Mouse (Mus musculus) embryo, embryonic 11.5 days (tissue): ENCODE data around the gene Ppp2r5b.

Source experiments
- DNase-seq: peaks from one replicate; pipeline ENCODE4 v3.0.0-alpha.2; 2012; ENCODE audit warnings: low read depth, low spot score

Gene Ppp2r5b

DNA sequence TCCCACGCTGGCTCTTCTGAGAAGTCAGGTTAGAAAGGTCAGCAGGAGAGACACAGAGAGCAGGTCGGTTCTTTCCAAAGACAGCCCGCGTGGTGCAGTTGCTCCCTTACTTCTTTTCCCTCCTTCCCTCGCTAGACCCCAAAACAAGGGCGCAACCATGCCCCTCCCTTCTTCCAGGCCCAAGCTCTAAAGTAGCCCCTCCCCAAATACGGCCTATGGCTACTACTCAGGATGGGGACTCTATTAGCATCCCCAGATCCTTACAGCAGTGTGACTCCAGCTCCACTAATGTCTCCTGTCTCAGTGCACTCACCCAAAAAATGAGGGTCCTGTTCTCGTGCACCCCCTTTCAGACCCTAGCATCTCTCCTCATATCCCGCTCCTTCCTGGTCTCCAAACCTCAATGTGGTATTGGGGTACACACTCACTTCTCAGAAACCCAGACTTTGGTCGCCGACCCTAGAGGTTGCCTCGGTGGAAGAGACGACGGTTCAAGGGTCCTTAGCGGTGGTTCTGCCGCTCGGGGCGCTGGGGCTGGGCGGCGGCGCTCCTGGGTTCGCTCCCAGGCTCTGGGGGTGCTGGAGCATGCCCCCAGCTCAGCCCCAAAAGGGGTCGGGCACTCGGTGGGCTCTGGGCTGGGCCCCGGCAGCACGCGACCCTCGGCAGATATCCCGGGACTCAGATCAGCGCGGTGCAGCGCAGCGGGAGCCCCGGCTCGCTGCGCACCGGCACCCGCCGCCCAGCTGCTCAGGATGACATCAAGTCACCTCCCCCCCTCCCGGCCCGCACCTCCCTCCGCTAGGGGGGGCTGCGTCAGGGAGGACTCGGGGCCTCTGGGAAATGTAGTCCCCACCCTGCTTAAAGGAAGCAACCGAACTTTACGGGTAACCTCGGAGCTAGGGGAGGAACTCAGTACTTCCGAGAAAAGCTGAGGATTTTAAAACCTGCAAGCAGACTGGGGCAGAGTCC lies at the start of gene Ppp2r5b:
Gene Ppp2r5b, minus strand, starts transcription at position 789 of the 969 bp plus-strand sequence.
- DNase-seq: peak; percentile 83

DNA sequence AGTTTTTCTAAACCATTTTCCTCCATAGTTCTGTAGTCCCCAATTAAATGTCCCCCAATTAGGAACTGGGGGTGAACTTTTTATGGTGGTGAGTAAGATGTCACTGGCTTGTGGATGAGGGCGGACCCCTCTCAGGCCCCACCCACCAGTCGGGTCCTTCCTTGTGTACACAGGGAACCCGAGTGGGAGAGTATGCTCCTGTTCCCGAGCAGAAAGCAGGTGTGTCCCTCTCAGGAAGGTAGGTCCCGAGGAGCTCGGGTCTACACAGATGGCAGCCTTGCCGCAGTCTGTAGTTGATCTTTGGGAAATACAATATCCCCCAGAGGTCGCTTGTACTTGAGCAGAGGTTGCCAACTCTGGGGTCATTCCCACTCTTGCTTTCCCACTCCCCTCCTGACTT lies 49.6 kb upstream of the Ppp2r5b start:
- no peak for DNase-seq

DNA sequence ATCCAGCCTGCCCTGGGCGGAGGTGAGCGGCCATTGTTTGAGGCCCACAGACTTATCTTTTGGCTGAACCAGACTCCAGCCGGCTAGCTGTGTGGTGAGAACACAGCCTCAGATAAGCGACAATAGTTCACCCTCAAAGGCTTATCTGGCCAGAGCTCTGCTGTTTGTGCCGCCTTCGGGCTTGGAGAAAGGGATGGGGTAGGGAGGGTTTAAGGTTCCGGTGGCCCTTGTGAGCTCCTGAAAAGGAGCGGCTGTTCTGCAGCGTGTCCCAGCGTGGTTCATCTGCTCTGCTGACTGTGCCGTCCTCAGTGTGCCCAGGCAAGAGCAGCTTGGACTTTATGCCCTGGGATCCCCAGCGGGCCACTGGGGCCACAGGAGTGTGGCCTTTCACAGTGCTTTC lies 48.8 kb upstream of the Ppp2r5b start:
- DNase-seq: no peak

DNA sequence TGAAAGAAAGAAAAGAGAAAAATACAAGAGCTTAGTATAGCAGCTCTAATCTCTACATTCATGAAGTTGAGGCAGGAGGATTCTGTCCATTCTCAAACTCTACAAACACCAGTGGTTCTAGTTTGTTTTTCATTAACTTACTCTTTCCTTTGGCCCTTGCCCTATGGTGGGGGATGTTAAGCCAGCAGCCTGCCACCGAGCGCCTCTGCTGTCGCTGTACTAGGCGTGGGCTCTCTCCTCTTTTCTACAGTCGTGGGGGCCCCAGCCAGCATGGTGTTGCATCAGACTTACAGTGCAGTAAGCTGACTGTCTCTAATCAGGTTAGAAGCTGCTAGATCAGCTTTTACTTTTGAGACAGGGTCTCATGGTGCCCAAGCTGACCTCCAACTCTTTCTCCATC lies 47.3 kb upstream of the Ppp2r5b start:
- no peak for DNase-seq

DNA sequence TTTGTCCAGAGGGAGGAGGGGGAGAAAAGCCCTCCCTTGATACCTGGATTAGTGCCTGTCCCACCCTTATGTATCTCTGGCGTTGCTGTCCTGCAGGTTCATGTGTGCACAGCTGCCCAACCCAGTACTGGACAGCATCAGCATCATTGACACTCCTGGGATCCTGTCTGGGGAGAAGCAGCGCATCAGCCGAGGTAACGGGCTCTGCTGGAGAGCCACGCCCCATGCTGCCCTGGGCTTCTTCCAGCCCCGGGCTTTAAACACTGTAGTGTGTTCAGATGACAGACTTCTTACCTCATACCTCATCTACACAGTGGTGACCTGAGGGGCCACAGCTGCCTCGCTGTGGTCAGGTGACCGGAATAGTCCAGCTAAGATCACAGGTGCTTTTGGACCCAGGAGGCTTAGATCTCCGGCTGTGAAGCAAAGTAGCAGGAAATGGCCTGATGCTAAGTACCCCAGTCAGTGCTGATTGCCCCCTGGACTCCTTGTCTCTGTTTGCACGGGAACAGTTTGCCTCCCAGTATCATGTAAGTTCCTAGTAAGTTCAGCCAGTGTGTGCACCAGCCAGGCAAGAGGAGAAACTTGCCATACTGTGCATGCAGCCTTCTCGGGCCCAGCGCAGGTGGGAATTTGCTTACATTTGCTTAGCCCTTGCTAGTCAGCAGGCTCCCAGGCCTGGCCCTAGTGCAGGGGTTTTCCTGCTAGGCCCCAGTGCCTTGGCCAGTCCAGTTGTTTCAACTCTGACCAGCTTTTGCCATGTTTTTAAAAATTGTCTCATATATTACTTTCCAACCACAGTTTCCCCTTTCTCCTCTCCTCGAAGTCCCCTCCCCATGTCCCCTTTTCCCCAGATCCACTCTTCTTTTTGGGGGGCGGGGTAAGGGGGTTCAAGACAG lies 45.7 kb upstream of the Ppp2r5b start:
- DNase-seq: no peak

DNA sequence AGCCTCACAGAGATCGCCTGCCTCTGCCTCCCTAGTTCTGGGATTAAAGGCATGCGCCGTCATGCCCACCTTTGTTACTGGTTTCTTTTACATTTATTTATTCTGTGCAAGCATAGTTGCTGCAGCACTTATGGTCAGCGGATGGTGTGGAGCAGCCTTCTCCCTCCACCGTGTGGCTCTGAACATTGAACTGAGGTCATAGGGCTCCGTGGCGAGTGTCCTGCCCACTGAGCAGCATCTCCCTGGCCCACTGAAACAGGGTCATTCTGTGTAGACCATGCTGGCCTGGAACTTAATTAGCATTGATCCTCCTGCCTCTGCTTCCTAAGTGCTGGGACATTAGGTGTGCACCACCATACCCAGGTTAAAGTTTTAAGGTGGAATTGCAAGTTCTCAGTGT lies 44.9 kb upstream of the Ppp2r5b start:
- DNase-seq: no peak

DNA sequence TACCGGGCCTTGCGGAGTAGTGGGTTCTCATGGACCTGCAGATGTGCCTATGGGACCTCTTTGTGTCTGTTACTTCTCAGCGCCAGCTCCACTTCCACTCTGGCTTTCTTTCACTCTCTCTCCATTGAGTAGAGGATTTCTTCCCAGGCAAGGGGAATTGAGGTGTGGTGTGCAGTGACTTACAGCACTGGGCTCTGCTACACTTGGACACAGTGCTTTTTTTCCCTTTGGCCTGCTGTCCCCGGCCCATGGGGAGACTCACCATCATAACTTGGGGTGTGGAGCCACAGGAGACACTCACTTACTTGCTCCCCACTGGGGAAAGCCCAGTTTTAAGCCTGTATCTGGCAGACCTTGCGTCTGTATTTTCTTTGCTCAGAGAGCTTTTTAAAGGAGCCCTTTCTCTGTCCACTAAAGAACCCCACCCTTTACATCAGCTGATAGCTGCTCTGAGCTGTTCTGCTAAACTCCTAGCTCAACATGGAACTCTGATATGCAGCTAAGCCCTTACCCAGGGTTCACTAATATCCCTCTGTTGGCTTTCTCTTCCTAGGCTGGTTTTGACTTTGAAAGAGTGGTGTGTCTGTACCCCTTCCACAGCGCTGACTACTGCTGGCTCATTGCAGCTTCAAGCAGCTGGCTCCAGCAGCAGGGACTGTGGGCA lies 43.9 kb upstream of the Ppp2r5b start:
- no peak for DNase-seq

DNA sequence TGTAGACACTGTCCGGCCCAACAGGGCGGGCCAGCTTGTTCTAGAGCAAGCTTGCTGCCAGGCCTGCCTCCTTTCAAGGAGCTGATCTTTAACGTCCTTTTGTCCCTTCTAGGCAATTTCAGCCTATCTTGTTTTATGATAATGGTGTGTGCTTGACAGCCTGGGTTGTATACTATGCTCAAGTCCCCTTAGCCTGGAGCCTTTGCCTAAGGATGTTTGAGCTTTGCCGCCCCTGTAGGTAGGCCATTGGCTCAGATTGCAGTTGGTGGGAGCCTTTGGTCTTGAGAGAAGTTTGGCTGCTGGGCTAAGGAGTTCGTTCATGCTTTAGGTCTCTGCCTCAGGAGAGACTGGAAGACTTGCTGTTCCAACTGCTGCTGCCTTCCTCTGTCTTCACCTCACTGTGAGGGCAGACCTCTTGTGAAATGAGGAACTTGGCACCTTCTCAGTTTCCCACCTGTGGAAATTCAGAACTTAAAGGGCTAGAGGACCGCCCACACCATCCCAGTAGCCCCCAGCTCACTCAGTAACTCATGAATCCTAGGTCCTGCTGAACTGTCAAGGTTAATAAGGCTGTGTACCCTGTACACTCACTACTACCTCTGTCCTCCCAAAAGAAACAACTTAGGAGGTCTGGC lies 42.9 kb upstream of the Ppp2r5b start:
- DNase-seq: no peak

DNA sequence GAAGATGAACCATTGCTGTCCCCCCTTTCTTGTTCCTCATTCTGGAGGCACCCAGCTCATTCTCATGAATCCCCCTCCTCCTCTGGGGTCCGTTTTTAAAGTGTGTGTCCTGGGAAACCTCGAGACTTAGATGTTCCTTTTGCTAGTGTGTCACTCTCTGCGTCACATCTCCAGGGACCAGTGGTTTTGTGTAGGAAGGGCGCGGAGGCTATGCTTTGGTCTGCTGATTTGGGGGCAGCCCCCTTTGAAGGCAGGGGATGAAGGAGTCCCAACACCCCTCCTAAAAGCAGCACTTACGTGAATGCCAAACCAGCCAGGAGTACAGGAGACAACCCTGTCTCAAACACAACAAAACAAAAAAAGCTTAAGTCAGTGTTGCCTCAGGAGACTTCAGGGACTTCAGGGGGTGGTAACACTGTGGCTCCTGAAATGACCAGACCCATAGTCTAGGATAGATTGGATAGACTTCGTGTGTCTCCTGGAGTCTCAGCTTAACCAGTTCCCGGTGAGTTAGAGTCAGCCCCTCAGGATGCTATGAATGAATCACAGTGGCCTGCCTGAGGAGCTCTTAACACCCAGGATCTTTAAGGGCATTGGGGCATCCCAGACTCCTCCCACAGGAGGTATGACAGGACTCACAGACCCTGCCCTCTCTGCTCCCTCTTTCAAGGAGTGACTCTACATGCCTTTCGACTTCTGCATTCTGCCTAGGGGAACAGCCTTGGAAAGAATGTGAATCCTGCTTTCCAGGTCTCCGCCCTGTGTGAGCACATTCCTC lies 42.2 kb upstream of the Ppp2r5b start:
- no peak for DNase-seq

DNA sequence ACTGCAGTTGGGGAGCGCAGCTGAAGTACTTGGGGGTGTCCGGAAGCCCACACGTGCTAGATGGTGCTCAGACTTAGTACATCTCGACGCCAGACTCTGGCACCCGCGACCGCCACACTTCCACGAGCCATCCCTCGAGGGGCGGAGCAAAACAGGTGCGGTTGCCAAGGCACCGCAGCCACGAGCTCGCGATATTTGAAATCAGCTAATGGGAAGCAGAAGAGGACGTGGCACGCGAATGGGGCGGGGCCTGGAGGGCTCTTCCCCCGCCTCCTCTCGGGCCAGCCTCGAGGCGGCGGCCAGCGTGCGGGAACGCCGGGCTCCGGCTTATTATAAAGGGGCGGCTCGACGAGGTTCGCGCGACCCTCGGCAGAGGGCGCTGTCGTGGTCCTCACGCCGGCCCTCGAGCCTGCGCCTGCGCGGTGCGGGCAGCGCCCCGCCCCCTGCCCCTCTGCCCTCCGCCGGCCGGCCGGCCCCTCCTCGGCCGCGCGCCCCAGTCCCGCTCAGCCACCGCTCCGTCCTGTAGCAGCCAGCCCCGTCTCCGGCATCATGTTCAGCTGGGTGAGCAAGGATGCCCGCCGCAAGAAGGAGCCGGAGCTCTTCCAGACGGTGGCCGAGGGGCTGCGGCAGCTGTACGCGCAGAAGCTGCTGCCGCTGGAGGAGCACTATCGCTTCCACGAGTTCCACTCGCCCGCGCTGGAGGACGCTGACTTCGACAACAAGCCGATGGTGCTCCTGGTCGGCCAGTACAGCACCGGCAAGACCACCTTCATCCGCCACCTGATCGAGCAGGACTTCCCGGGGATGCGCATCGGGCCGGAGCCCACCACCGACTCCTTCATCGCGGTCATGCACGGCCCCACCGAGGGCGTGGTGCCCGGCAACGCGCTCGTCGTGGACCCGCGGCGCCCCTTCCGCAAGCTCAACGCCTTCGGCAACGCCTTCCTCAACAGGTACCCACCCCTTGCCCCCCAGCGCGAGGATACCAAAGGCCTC lies 41.1 kb upstream of the Ppp2r5b start, which contains the start of gene Ehd1:
Gene Ehd1, plus strand, starts transcription at position 300 of the 996 bp plus-strand sequence.
- DNase-seq: peak; percentile 98

DNA sequence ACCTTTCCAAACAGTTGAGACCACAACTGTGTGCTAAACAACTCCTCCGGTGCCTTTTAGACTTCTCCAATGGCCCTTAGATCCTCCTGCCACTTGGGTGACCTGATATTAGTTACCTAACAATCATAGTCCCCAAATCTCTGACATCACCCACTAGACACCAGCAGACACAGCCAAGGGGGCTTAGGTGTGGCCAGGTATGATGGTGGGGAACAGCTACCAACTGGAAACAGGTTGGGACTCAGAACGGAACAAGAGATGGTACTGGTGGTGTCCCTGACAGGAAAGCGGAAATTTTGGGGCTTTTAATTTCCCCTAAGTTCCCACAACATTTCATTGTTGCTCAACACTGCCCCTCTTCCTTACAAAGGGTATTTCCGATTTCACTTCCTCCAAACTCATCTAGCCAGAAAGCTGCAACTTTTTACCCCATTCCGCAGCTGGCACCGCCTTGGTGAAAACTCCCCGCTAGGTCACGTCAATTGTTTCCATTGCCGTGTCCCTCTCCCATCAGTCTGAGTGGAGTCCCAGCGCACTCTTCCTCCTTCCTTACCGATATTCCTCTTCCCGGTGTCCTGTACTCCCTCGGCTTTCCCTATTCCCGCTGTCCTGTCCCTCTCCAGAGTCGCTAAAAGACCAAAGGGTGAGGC lies 40.2 kb upstream of the Ppp2r5b start:
- DNase-seq: no peak

DNA sequence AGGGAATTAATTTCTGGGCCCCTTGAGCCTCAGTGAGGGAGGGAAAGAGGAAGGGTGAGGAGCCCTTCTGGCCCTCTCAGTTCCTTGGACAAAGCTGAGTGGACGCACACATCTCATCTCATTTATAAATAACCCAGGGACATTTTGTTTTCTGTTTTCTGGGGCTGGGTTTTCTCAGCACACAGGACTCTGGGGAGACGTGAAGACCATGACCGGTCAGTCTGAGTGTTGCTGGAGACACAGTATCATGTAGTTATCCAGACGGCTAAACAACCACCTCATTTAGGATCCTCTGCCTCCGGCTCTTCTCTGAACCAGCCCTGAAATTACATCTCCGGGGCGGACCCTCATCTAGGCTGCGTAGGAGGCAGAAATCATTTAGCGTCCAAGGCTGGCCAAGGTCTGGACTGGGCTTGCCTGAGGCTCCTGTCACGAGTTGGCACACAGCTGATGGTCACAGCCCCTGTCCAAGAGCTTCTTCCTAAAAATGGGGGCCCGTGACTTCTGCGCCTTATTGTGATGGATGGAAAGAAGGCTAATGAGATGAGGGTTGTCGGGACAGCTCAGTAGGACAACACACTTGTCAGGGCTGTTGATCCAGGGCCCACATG lies 38.4 kb upstream of the Ppp2r5b start:
- no peak for DNase-seq

DNA sequence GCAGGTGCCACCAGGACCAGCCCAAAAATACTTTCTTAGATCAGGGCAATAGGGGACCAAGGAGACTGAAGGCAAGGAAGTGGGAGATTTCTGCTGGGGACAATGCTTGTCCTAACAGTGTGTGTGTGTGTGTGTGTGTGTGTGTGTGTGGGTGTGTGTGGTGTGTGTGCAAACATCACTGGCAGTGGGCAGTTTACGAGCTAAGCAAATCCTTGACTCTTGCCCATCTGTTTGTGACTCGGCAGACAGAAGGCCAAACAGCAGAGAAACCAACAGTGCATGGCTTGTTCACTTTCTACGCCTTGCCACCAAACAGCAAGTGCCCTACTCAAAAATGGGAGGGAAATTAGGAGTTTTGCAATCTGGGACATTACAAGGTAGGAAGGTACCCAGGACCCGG lies 37.9 kb upstream of the Ppp2r5b start:
- DNase-seq: no peak

DNA sequence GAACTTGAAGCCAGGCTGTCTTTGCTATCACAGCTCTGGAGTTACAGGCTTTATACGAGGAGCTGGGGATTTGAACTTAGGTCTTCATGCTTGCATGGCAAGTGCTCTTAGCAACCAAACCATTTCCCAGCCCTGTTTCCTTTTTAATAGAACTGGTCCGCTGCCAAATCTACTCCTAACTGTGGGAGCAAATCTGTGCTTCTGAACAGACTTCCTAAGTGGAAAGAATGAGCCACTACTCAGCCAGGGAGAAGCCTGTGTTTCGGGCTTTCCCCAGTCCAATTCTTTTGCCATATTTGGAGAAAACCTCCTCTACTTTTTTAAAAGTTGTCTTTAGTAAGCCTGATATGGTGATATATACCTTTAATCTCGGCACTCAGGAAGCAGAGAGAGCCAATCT lies 37.1 kb upstream of the Ppp2r5b start:
- DNase-seq: no peak

DNA sequence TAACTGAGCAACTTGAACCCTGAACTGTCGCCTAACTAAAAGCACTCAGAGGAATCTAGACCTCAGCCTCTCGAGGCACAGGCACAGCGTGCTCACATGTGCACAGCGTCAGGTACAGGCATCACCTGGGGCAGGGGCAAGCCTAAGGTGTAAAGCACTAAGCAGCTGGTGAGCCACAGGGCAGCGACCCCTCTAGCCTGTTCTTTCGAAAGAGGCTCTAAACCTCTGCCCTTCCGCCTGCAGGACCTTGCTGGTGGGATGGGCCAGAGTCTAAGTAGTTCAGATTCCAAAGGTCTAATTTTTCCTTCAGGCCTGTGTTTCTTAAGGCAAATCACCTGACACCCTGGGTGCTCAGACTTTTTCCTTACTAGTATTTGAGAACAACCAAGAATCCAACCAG lies 36.4 kb upstream of the Ppp2r5b start:
- no peak for DNase-seq

DNA sequence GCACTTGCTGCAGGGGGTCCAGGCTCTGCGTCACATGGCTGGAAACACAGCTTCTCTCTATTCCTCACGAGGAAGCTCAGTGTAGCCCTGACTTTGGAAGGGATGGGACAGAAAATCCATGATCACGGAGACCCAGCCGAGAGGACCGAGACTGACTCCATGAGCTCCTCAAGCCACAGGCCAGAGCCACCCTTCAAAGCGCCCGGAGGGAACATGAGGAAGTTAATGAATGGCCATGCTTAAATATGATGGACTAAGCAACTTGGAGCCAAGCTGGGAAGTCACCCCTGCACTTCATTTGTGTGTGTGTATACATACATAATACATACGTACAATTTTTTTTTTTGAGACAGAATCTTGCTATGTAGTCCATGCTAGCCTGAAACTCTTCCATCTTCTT lies 35.5 kb upstream of the Ppp2r5b start:
- no peak for DNase-seq

DNA sequence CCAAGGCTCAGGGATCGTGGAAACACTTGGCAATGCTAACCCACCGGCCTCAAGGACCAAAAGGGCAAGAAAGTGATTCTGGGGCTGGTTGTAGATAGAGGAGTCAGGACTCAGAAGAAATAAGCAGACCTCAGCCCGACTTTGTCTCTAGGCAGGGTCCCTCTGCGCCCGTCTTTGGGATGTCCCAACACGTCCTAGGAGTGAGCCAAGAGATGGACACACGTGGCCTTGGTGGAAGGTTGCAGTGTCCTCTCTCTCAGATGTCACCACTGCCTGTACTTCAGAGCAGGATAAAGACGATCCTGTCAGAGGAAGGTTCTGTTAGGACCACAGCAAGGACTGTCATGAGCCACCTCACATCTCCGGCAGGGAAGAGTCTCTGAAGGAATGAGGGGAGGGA lies 35.0 kb upstream of the Ppp2r5b start:
- DNase-seq: no peak

DNA sequence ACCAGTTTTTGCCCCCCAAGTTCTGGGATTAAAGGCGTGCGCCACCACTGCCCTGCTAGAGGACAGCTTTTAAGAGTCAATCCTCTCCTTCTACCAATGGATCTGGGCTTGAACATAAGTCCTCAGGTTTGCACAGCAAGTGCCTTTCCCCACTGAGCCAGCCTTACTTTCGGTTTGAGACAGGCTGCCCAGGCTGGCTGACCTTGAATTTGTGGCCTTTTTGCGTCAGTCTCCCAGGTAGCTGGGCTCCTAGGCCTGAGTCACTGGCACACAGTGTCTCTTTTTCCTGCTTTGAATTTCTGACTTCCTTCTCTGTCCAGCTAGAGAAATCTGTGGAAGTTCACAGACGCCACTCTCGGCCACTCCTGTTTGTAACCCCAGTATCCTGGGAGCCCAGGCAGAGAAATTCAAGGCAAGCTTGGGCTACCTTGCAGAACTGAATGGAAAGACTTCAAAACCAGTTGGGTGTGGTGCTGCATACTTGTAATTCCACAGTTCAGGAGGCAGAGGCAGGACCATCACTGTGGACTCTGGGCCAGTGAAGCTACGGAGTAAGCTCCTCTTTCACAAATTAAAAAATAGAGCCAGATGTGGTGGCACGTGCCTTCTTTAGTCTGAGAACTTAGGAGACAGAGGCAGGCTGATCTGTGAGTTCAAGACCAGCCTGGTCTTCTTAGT lies 34.3 kb upstream of the Ppp2r5b start:
- DNase-seq: no peak
